In genomic region chr1:130371895-130372528, GRCm38 (mm10) we compare ENCODE assay signal across 8 mouse cellular contexts. TPM values are rescaled to one million over a fixed set of nuclear protein-coding genes. Genes with fewer than 3 reads are reported as not detected.
DNase-seq lines count a peak whose midpoint lies in the region; ATAC-seq and TF ChIP-seq lines count a peak whose summit lies in the region.

No protein-coding gene starts in this region.

- no peak for TF ChIP-seq POLR2A in bone marrow, adult 2 months (IDR thresholded peaks at IDR 0.05; ENCODE audit: borderline replicate concordance, control insufficient read depth, low read depth, low read length)
- no peak for TF ChIP-seq POLR2A in embryonic fibroblast, embryonic 13.5 days (IDR thresholded peaks at IDR 0.05; ENCODE audit: low read depth, low read length)

- no peak overlapping the region for H3K9ac ChIP-seq in hindbrain, embryonic 16.5 days (ENCODE audit: low read depth, low read length)
- no peak overlapping the region for H3K9ac ChIP-seq in midbrain, embryonic 11.5 days (ENCODE audit: low read length)

- peak; percentile 38; the same call in 1 of the 2 replicates for TF ChIP-seq CTCF in bone marrow, adult 2 months (IDR thresholded peaks at IDR 0.05; ENCODE audit: control insufficient read depth, insufficient read depth, low read length)
- 0 out of 2 replicates have a peak, but pooled peaks have one; percentile 11 for TF ChIP-seq CTCF in embryonic fibroblast, embryonic 13.5 days (IDR thresholded peaks at IDR 0.05; ENCODE audit: borderline replicate concordance, insufficient read depth, low read length)

- peak; percentile 47 for DNase-seq in urinary bladder, postnatal 14 days (ENCODE audit: low spot score)
- DNase-seq in urinary bladder, postnatal 4 days (ENCODE audit: low spot score in 2 of 2) = no peak
- peak; percentile 43 to 53 for DNase-seq in left cerebral cortex, adult 18-20 months (ENCODE audit: low spot score in 2 of 2)
- DNase-seq in midbrain, embryonic 11.5 days (ENCODE audit: low spot score, missing footprints) = peak; percentile 94
- peak; percentile 16 for DNase-seq in thymus, postnatal 4 days

- H3K4me2 ChIP-seq in hindbrain, embryonic 16.5 days (ENCODE audit: low read length) = no peak overlapping the region
- no peak overlapping the region for H3K4me2 ChIP-seq in midbrain, embryonic 11.5 days

- H3K4me3 ChIP-seq in bone marrow, adult 2 months (replicated peaks; ENCODE audit: control insufficient read depth, low read depth, low read length) = no peak overlapping the region
- no peak overlapping the region for H3K4me3 ChIP-seq in embryonic fibroblast, embryonic 13.5 days (ENCODE audit: insufficient read depth, low read length)
- H3K4me3 ChIP-seq in hindbrain, embryonic 16.5 days (ENCODE audit: low read length) = no peak overlapping the region
- H3K4me3 ChIP-seq in midbrain, embryonic 11.5 days (ENCODE audit: low read depth, low read length) = no peak overlapping the region

- H3K27me3 ChIP-seq in hindbrain, embryonic 16.5 days (replicated peaks; ENCODE audit: control insufficient read depth, insufficient read depth, low read length) = no peaks in the 10 kb centered on the region
- no peaks in the 10 kb centered on the region for H3K27me3 ChIP-seq in midbrain, embryonic 11.5 days (ENCODE audit: control insufficient read depth, insufficient read depth, low read length)

- H3K36me3 ChIP-seq in hindbrain, embryonic 16.5 days (ENCODE audit: control insufficient read depth, insufficient read depth, low read length) = no peaks in the 10 kb centered on the region
- H3K36me3 ChIP-seq in midbrain, embryonic 11.5 days (ENCODE audit: control insufficient read depth, insufficient read depth, low read length) = no peaks in the 10 kb centered on the region

- no peak overlapping the region for H3K27ac ChIP-seq in bone marrow, adult 2 months (ENCODE audit: control insufficient read depth, insufficient read depth, low read depth, low read length, poor library complexity)
- no peak overlapping the region for H3K27ac ChIP-seq in embryonic fibroblast, embryonic 13.5 days (ENCODE audit: insufficient read depth, low read length)
- no peak overlapping the region for H3K27ac ChIP-seq in hindbrain, embryonic 16.5 days (ENCODE audit: low read depth, low read length)
- no peak overlapping the region for H3K27ac ChIP-seq in midbrain, embryonic 11.5 days (ENCODE audit: low read depth, low read length)

- ATAC-seq in hindbrain, embryonic 16.5 days = peak; percentile 69; the same call in 1 of the 2 replicates
- ATAC-seq in midbrain, embryonic 11.5 days (ENCODE audit: low FRiP score) = peak; percentile 83

- peaks cover 2% of the 10 kb centered on the region; the same call in 1 of the 2 replicates for H3K4me1 ChIP-seq in bone marrow, adult 2 months (ENCODE audit: control insufficient read depth, insufficient read depth, low read length)
- H3K4me1 ChIP-seq in embryonic fibroblast, embryonic 13.5 days (ENCODE audit: control insufficient read depth, insufficient read depth, low read length) = no peaks in the 10 kb centered on the region
- H3K4me1 ChIP-seq in hindbrain, embryonic 16.5 days (ENCODE audit: control insufficient read depth, insufficient read depth, low read depth, low read length) = no peaks in the 10 kb centered on the region
- H3K4me1 ChIP-seq in midbrain, embryonic 11.5 days (ENCODE audit: control insufficient read depth, insufficient read depth, low read length) = no peaks in the 10 kb centered on the region

- WGBS in bone marrow, adult 2 months = 34% methylated on average over 7 of the region's 7 CpGs
- 36% methylated on average over 7 of the region's 7 CpGs for WGBS in hindbrain, embryonic 16.5 days
- 41% methylated on average over 7 of the region's 7 CpGs for WGBS in midbrain, embryonic 11.5 days

- H3K9me3 ChIP-seq in hindbrain, embryonic 16.5 days (ENCODE audit: control insufficient read depth, low read length) = no peaks in the 10 kb centered on the region
- H3K9me3 ChIP-seq in midbrain, embryonic 11.5 days (ENCODE audit: control insufficient read depth, low read length) = no peaks in the 10 kb centered on the region

RNA-seq across cellular contexts. Expression of gene Cd55b, which starts 50.8 kb away (rescaled TPM):
- not detected in 2 replicates for polyA plus RNA-seq in bone marrow, adult 2 months (2011; ENCODE audit: insufficient read depth, insufficient read length, low replicate concordance, missing spikeins)
- 0.47 TPM in 1 of 2 replicates, not detected in the other for polyA plus RNA-seq in embryonic fibroblast, embryonic 13.5 days (2011; ENCODE audit: insufficient read length, low read depth, missing spikeins)
- not detected in 2 replicates for polyA plus RNA-seq in hindbrain, embryonic 16.5 days (2015; fragmentation: Nextera tagmentation; extraction: Ambion mirVana)
- total RNA-seq in left cerebral cortex, adult 18-20 months (2021) = not detected
- not detected in 2 replicates for polyA plus RNA-seq in midbrain, embryonic 11.5 days (2014; fragmentation: Nextera tagmentation; extraction: Ambion mirVana)

Comparison
In these comparisons a context has a peak if more than half of its experiments do, and no peak if none do; other contexts are left out.
1. DNase-seq: peak in urinary bladder, postnatal 14 days (single experiment), left cerebral cortex, adult 18-20 months (2 of 2), midbrain, embryonic 11.5 days (single experiment) and thymus, postnatal 4 days (single experiment); none in urinary bladder, postnatal 4 days (0 of 2).